In genomic region chr15:98952751-98953400, GRCm38 (mm10) we compare ENCODE assay signal across 8 mouse cellular contexts. TPM values are rescaled to one million over a fixed set of nuclear protein-coding genes. Genes with fewer than 3 reads are reported as not detected.
DNase-seq lines count a peak whose midpoint lies in the region; ATAC-seq lines count a peak whose summit lies in the region.
"Had no signal": no experiment of that assay in that cellular context is flagged by ENCODE, and none has a peak within 500 bp of the region (broad histone marks: within the 10 kb centered on the region; RNA-seq: fewer than 3 reads in every experiment).

No protein-coding gene starts in this region.

- H3K9me3 ChIP-seq in forebrain, embryonic 11.5 days (ENCODE audit: control insufficient read depth, low read length), result no peaks in the 10 kb centered on the region
- H3K9me3 ChIP-seq in limb, embryonic 13.5 days, result no peaks in the 10 kb centered on the region
- H3K9me3 ChIP-seq in midbrain, embryonic 11.5 days (ENCODE audit: control insufficient read depth, low read length), result no peaks in the 10 kb centered on the region
- no peaks in the 10 kb centered on the region for H3K9me3 ChIP-seq in stomach, embryonic 16.5 days (replicated peaks; ENCODE audit: control insufficient read depth, low read length)

- ATAC-seq in forebrain, embryonic 11.5 days (replicated peaks; ENCODE audit: low FRiP score), result peak; percentile 71
- ATAC-seq in hematopoietic stem cell, adult 5-6 weeks (replicated peaks in 1 of 2; ENCODE audit: insufficient read depth in 1 of 2, low FRiP score in 2 of 2, low TSS enrichment in 1 of 2, low read depth in 1 of 2, poor library complexity in 2 of 2, severe bottlenecking in 2 of 2), result peak; percentile 78 to 89
- peak; percentile 85 for ATAC-seq in limb, embryonic 13.5 days (ENCODE audit: low FRiP score, low read depth)
- ATAC-seq in midbrain, embryonic 11.5 days (ENCODE audit: low FRiP score), result peak; percentile 75
- ATAC-seq in stomach, embryonic 16.5 days (ENCODE audit: insufficient read depth, low FRiP score), result peak; percentile 58

- peak overlapping the region; percentile 87; the same call in 1 of the 2 replicates for H3K4me2 ChIP-seq in forebrain, embryonic 11.5 days (ENCODE audit: low read depth, low read length, severe bottlenecking)
- H3K4me2 ChIP-seq in limb, embryonic 13.5 days (replicated peaks), result peak overlapping the region; percentile 81
- peak overlapping the region; percentile 74; the same call in 1 of the 2 replicates for H3K4me2 ChIP-seq in midbrain, embryonic 11.5 days
- H3K4me2 ChIP-seq in stomach, embryonic 16.5 days (ENCODE audit: low read depth, low read length), result peak overlapping the region; percentile 44

- DNase-seq in ES-CJ7 (ENCODE audit: low read depth, low spot score), result peak; percentile 85
- DNase-seq in adrenal gland, adult (ENCODE audit: inconsistent age in 2 of 2, low spot score in 1 of 2), result peak; percentile 77 to 94
- DNase-seq in forebrain, embryonic 11.5 days (ENCODE audit: low spot score), result peak; percentile 92
- peak; percentile 96 for DNase-seq in midbrain, embryonic 11.5 days (ENCODE audit: low spot score, missing footprints)

- H3K4me1 ChIP-seq in forebrain, embryonic 11.5 days (replicated peaks; ENCODE audit: control insufficient read depth, insufficient read depth, low read length), result 0 out of 2 replicates have a peak, but pooled peaks cover 2% of the 10 kb centered on the region
- H3K4me1 ChIP-seq in limb, embryonic 13.5 days, result peaks cover 21% of the 10 kb centered on the region
- H3K4me1 ChIP-seq in midbrain, embryonic 11.5 days (ENCODE audit: control insufficient read depth, insufficient read depth, low read length), result peaks cover 26% of the 10 kb centered on the region
- 0 out of 2 replicates have a peak, but pooled peaks cover 2% of the 10 kb centered on the region for H3K4me1 ChIP-seq in stomach, embryonic 16.5 days (ENCODE audit: control insufficient read depth, insufficient read depth, low read length)

- peak overlapping the region; percentile 96 for H3K9ac ChIP-seq in forebrain, embryonic 11.5 days (ENCODE audit: low read length)
- H3K9ac ChIP-seq in limb, embryonic 13.5 days, result peak overlapping the region; percentile 92
- peak overlapping the region; percentile 97 for H3K9ac ChIP-seq in midbrain, embryonic 11.5 days (ENCODE audit: low read length)
- H3K9ac ChIP-seq in stomach, embryonic 16.5 days (ENCODE audit: low read length), result peak overlapping the region; percentile 93

- H3K27me3 ChIP-seq in forebrain, embryonic 11.5 days (ENCODE audit: control insufficient read depth, insufficient read depth, low read length), result no peaks in the 10 kb centered on the region
- no peaks in the 10 kb centered on the region for H3K27me3 ChIP-seq in limb, embryonic 13.5 days
- H3K27me3 ChIP-seq in midbrain, embryonic 11.5 days (ENCODE audit: control insufficient read depth, insufficient read depth, low read length), result no peaks in the 10 kb centered on the region
- no peaks in the 10 kb centered on the region for H3K27me3 ChIP-seq in stomach, embryonic 16.5 days (ENCODE audit: control insufficient read depth, insufficient read depth, low read length)

- under 1% methylated on average over 41 of the region's 41 CpGs for WGBS in forebrain, embryonic 11.5 days
- under 1% methylated on average over 41 of the region's 41 CpGs for WGBS in limb, embryonic 13.5 days
- under 1% methylated on average over 41 of the region's 41 CpGs for WGBS in midbrain, embryonic 11.5 days
- WGBS in stomach, embryonic 16.5 days, result under 1% methylated on average over 41 of the region's 41 CpGs

- H3K36me3 ChIP-seq in forebrain, embryonic 11.5 days (ENCODE audit: control insufficient read depth, insufficient read depth, low read length), result no peaks in the 10 kb centered on the region; the same call in 1 of the 2 replicates
- H3K36me3 ChIP-seq in limb, embryonic 13.5 days, result peaks cover 11% of the 10 kb centered on the region
- H3K36me3 ChIP-seq in midbrain, embryonic 11.5 days (ENCODE audit: control insufficient read depth, insufficient read depth, low read length), result no peaks in the 10 kb centered on the region
- H3K36me3 ChIP-seq in stomach, embryonic 16.5 days (ENCODE audit: control insufficient read depth, insufficient read depth, low read length), result no peaks in the 10 kb centered on the region

- H3K27ac ChIP-seq in forebrain, embryonic 11.5 days (ENCODE audit: low read depth, low read length), result peak overlapping the region; percentile 98
- peak overlapping the region; percentile 99 for H3K27ac ChIP-seq in limb, embryonic 13.5 days
- H3K27ac ChIP-seq in midbrain, embryonic 11.5 days (ENCODE audit: low read depth, low read length), result peak overlapping the region; percentile 98
- peak overlapping the region; percentile 97 for H3K27ac ChIP-seq in stomach, embryonic 16.5 days (ENCODE audit: low read length)

- H3K4me3 ChIP-seq in forebrain, embryonic 11.5 days (ENCODE audit: low read depth, low read length), result peak overlapping the region; percentile 82
- peak overlapping the region; percentile 80 for H3K4me3 ChIP-seq in limb, embryonic 13.5 days
- peak overlapping the region; percentile 69 for H3K4me3 ChIP-seq in midbrain, embryonic 11.5 days (ENCODE audit: low read depth, low read length)
- H3K4me3 ChIP-seq in stomach, embryonic 16.5 days (replicated peaks; ENCODE audit: low read length), result peak overlapping the region; percentile 89

RNA-seq across cellular contexts. Expression of gene Gm49450, which starts 0.5 kb away (rescaled TPM):
- not detected in 2 replicates for polyA plus RNA-seq in forebrain, embryonic 11.5 days (2014; fragmentation: Nextera tagmentation; extraction: Ambion mirVana)
- total RNA-seq in hematopoietic stem cell, adult 5-6 weeks (2017), result 12.9 TPM in 1 of 2 replicates, not detected in the other
- polyA plus RNA-seq in limb, embryonic 13.5 days (2015; fragmentation: Nextera tagmentation; extraction: Ambion mirVana), result not detected in 2 replicates
- not detected in 2 replicates for polyA plus RNA-seq in midbrain, embryonic 11.5 days (2014; fragmentation: Nextera tagmentation; extraction: Ambion mirVana)
- not detected in 2 replicates for polyA plus RNA-seq in stomach, embryonic 16.5 days (2015; fragmentation: Nextera tagmentation; extraction: Ambion mirVana)
- total RNA-seq: gastrocnemius, postnatal 36 days had no signal

RNA-seq across cellular contexts. Expression of gene Tuba1a, which starts 0.6 kb away (rescaled TPM):
- 5,083 and 5,852 TPM in 2 replicates for polyA plus RNA-seq in forebrain, embryonic 11.5 days (2014; fragmentation: Nextera tagmentation; extraction: Ambion mirVana)
- 35.1 and 40.0 TPM in 2 replicates for total RNA-seq in hematopoietic stem cell, adult 5-6 weeks (2017)
- 1,398 and 1,426 TPM in 2 replicates for polyA plus RNA-seq in limb, embryonic 13.5 days (2015; fragmentation: Nextera tagmentation; extraction: Ambion mirVana)
- 7,669 and 8,043 TPM in 2 replicates for polyA plus RNA-seq in midbrain, embryonic 11.5 days (2014; fragmentation: Nextera tagmentation; extraction: Ambion mirVana)
- 1,001 and 1,036 TPM in 2 replicates for polyA plus RNA-seq in stomach, embryonic 16.5 days (2015; fragmentation: Nextera tagmentation; extraction: Ambion mirVana)

RNA-seq across cellular contexts. Expression of gene Tuba1b, which starts 18.5 kb away (rescaled TPM):
- 2,366 and 2,605 TPM in 2 replicates for polyA plus RNA-seq in forebrain, embryonic 11.5 days (2014; fragmentation: Nextera tagmentation; extraction: Ambion mirVana)
- total RNA-seq in hematopoietic stem cell, adult 5-6 weeks (2017), result 672 and 707 TPM in 2 replicates
- 1,632 and 1,683 TPM in 2 replicates for polyA plus RNA-seq in limb, embryonic 13.5 days (2015; fragmentation: Nextera tagmentation; extraction: Ambion mirVana)
- polyA plus RNA-seq in midbrain, embryonic 11.5 days (2014; fragmentation: Nextera tagmentation; extraction: Ambion mirVana), result 2,214 and 2,255 TPM in 2 replicates
- polyA plus RNA-seq in stomach, embryonic 16.5 days (2015; fragmentation: Nextera tagmentation; extraction: Ambion mirVana), result 1,202 and 1,296 TPM in 2 replicates

RNA-seq across cellular contexts. Expression of gene Lmbr1l, which starts 34.8 kb away (rescaled TPM):
- 8.7 and 9.4 TPM in 2 replicates for polyA plus RNA-seq in forebrain, embryonic 11.5 days (2014; fragmentation: Nextera tagmentation; extraction: Ambion mirVana)
- 8.7 and 21.2 TPM in 2 replicates for total RNA-seq in hematopoietic stem cell, adult 5-6 weeks (2017)
- polyA plus RNA-seq in limb, embryonic 13.5 days (2015; fragmentation: Nextera tagmentation; extraction: Ambion mirVana), result 22.5 and 26.1 TPM in 2 replicates
- polyA plus RNA-seq in midbrain, embryonic 11.5 days (2014; fragmentation: Nextera tagmentation; extraction: Ambion mirVana), result 7.5 and 9.8 TPM in 2 replicates
- polyA plus RNA-seq in stomach, embryonic 16.5 days (2015; fragmentation: Nextera tagmentation; extraction: Ambion mirVana), result 14.8 and 18.3 TPM in 2 replicates

RNA-seq across cellular contexts. Expression of gene Dhh, which starts 54.5 kb away (rescaled TPM):
- polyA plus RNA-seq in forebrain, embryonic 11.5 days (2014; fragmentation: Nextera tagmentation; extraction: Ambion mirVana), result 0.28 and 0.29 TPM in 2 replicates
- total RNA-seq in hematopoietic stem cell, adult 5-6 weeks (2017), result 0.13 TPM in 1 of 2 replicates, not detected in the other
- polyA plus RNA-seq in limb, embryonic 13.5 days (2015; fragmentation: Nextera tagmentation; extraction: Ambion mirVana), result 0.59 and 0.80 TPM in 2 replicates
- polyA plus RNA-seq in midbrain, embryonic 11.5 days (2014; fragmentation: Nextera tagmentation; extraction: Ambion mirVana), result 0.27 and 0.40 TPM in 2 replicates
- 0.84 and 1.1 TPM in 2 replicates for polyA plus RNA-seq in stomach, embryonic 16.5 days (2015; fragmentation: Nextera tagmentation; extraction: Ambion mirVana)

Comparison
In these comparisons a context has a peak if more than half of its experiments do, and no peak if none do; other contexts are left out.
1. Peak in every context shown above with its lines: DNase-seq, ATAC-seq, H3K4me3 ChIP-seq and H3K27ac ChIP-seq.